Mouse (Mus musculus): Measurements from ENCODE around the gene Gas7. TPM values are rescaled to one million over a fixed set of nuclear protein-coding genes. Genes with fewer than 3 reads are reported as not detected.

Gene Gas7
- 2.4 and 2.7 TPM in 2 replicates for polyA plus RNA-seq (2015; fragmentation: Nextera tagmentation; extraction: Ambion mirVana)

DNA sequence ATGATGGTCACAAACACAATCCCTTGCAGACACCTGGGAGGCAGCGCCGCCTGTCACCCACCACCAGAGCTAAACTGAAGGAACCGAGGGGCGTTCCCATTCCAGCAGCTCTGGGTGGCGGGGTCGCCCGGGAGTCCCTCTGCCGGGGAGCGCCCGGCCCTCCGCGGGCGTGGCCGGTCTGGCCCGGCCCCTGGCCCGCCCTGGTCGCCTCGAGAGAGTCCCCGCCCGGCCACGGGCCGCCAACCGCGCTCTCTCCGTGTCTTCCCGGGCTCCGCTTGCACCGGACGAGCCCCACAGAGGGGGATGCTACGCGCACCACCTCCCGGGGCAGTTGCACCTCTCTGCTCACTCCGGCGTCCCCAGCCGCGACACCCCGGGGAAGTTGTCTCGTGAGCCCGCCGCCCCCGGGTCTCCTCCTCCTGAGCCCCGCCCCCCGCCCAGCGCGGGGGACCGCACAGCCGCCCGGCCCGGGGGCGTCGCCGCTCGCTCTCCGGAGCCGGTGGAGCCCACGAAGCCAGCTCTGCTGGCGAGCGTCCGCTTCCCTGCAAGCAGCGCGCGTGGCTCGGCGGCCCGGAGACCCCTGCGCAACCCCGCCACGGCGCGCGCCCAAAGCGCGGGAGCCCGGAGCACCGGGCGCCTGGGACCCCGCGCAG lies at the start of gene Gas7:
Gene Gas7 (plus strand): TSS at position 564 of the 653 bp plus-strand sequence.
- Histone ChIP-seq H3K36me3 (replicated peaks; ENCODE audit: insufficient read depth, low read length) (no peaks in the 10 kb centered on the region), H3K27ac (ENCODE audit: low read depth) (no peak within 1 kb of the TSS), H3K27me3 (ENCODE audit: insufficient read depth, low read length) (peaks cover 32% of the 10 kb centered on the region), H3K9ac (replicated peaks) (peak within 1 kb of the TSS; percentile 55), H3K4me2 (ENCODE audit: low read depth, low read length) (peak within 1 kb of the TSS; percentile 96), H3K4me3 (ENCODE audit: low read depth, low read length) (peak within 1 kb of the TSS; percentile 57), H3K4me1 (ENCODE audit: insufficient read depth) (peaks cover 6% of the 10 kb centered on the region; the same call in 1 of the 2 replicates), H3K9me3 (ENCODE audit: low read length) (no peaks in the 10 kb centered on the region)
- 4% methylated on average over 45 of the region's 78 CpGs for WGBS (ENCODE audit: insufficient replicate concordance)
- TF ChIP-seq CTCF (IDR thresholded peaks at IDR 0.05; ENCODE audit: low read depth) (no peak), EP300 (IDR thresholded peaks at IDR 0.05; ENCODE audit: low read depth) (no peak)
- DNase-seq (peak; percentile 36), ATAC-seq (no peak)

DNA sequence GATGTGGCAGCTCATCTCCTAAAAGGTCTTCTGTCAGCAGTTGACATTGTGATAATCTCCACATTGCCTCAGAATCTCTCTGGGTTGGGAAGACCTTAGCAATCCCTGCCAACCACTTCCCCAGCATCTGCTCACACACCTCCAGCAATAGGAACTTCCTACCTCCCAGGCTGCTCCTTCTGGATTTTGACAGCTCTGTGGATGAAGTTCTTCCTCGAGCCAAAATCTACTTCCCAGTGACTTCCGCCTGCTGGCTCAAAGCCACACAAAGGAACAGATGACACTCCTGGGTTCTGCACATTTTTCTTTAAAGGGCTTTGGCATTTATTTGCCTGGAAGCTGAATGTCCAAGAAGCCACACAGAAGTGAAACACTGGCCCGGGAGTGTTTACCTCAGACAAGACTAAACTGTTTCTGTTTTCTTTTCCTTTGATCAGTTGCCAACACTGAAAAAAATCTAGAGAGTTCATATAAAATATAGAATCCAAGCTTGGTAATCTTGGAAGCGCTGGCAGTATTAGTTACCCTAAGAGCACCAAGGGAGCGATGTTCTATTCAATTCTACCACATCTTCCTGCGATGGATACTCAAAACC lies 40.8 kb upstream of the Gas7 start:
- H3K4me2 ChIP-seq (ENCODE audit: low read depth, low read length): no peak overlapping the region
- WGBS (ENCODE audit: insufficient replicate concordance): 65% methylated on average over 6 of the region's 6 CpGs
- H3K27ac ChIP-seq (ENCODE audit: low read depth): no peak overlapping the region
- no peak overlapping the region for H3K9ac ChIP-seq (replicated peaks)
- H3K36me3 ChIP-seq (replicated peaks; ENCODE audit: insufficient read depth, low read length): no peaks in the 10 kb centered on the region
- no peaks in the 10 kb centered on the region for H3K4me1 ChIP-seq (ENCODE audit: insufficient read depth)
- no peak overlapping the region for H3K4me3 ChIP-seq (ENCODE audit: low read depth, low read length)
- no peaks in the 10 kb centered on the region for H3K9me3 ChIP-seq (ENCODE audit: low read length)
- TF ChIP-seq EP300 (IDR thresholded peaks at IDR 0.05; ENCODE audit: low read depth) (no peak), CTCF (IDR thresholded peaks at IDR 0.05; ENCODE audit: low read depth) (no peak)
- ATAC-seq (no peak), DNase-seq (no peak)
- H3K27me3 ChIP-seq (ENCODE audit: insufficient read depth, low read length): no peaks in the 10 kb centered on the region

DNA sequence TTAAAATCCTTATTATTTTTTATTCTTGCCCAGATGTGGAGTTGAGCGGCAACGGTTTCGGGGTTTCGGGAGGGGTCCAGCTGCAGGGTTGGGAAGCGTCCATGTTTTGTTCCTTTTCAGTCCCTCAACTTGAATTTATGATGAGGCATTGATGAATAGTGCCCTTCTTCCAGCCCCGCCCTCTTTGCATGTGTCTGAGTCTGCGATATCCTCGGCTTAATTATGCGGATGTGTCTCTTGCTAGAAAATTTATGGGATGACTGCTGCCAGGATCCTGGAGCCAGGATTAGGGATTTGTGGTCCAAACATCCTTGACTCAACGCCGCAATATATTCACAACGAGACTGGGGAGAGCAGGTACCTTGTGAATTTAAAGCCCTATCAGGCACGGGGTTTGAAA lies 31.7 kb upstream of the Gas7 start:
- DNase-seq: no peak
- Histone ChIP-seq H3K4me1 (ENCODE audit: insufficient read depth) (no peaks in the 10 kb centered on the region), H3K36me3 (replicated peaks; ENCODE audit: insufficient read depth, low read length) (no peaks in the 10 kb centered on the region), H3K27ac (ENCODE audit: low read depth) (no peak overlapping the region), H3K9me3 (ENCODE audit: low read length) (no peaks in the 10 kb centered on the region), H3K4me3 (ENCODE audit: low read depth, low read length) (no peak overlapping the region), H3K9ac (replicated peaks) (no peak overlapping the region), H3K4me2 (ENCODE audit: low read depth, low read length) (no peak overlapping the region), H3K27me3 (ENCODE audit: insufficient read depth, low read length) (no peaks in the 10 kb centered on the region)
- ATAC-seq: no peak
- TF ChIP-seq CTCF (IDR thresholded peaks at IDR 0.05; ENCODE audit: low read depth): no peak
- TF ChIP-seq EP300 (IDR thresholded peaks at IDR 0.05; ENCODE audit: low read depth): no peak
- WGBS (ENCODE audit: insufficient replicate concordance): 86% methylated on average over 13 of the region's 13 CpGs

DNA sequence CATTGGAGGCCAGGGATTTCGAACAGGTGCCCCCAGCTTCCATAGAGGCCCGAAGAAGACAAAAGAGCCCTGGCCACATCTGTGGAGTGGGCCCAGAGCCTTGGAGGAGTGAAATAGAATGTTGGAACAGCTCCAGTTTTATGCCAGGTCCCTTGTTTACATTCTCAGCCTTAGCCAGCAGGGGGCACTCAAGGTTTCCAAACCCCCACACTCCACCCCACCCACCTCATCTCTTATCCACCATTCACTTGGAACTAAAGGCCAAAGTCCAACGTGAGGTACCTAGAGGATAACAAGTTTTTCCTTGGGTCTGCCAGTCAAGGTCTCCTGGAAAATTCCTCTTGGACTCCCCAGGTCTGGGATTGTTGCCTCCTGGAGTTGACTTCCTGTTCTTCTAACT lies 27.0 kb upstream of the Gas7 start:
- no peaks in the 10 kb centered on the region for H3K36me3 ChIP-seq (replicated peaks; ENCODE audit: insufficient read depth, low read length)
- no peak for ATAC-seq
- peak; percentile 57 for DNase-seq
- no peaks in the 10 kb centered on the region for H3K4me1 ChIP-seq (ENCODE audit: insufficient read depth)
- no peak overlapping the region for H3K9ac ChIP-seq (replicated peaks)
- TF ChIP-seq EP300 (IDR thresholded peaks at IDR 0.05; ENCODE audit: low read depth) (no peak), CTCF (IDR thresholded peaks at IDR 0.05; ENCODE audit: low read depth) (peak; percentile 67)
- no peaks in the 10 kb centered on the region for H3K27me3 ChIP-seq (ENCODE audit: insufficient read depth, low read length)
- H3K4me3 ChIP-seq (ENCODE audit: low read depth, low read length): no peak overlapping the region
- 15% methylated on average over 3 of the region's 3 CpGs for WGBS (ENCODE audit: insufficient replicate concordance)
- no peak overlapping the region for H3K4me2 ChIP-seq (ENCODE audit: low read depth, low read length)
- H3K27ac ChIP-seq (ENCODE audit: low read depth): no peak overlapping the region
- no peaks in the 10 kb centered on the region for H3K9me3 ChIP-seq (ENCODE audit: low read length)

DNA sequence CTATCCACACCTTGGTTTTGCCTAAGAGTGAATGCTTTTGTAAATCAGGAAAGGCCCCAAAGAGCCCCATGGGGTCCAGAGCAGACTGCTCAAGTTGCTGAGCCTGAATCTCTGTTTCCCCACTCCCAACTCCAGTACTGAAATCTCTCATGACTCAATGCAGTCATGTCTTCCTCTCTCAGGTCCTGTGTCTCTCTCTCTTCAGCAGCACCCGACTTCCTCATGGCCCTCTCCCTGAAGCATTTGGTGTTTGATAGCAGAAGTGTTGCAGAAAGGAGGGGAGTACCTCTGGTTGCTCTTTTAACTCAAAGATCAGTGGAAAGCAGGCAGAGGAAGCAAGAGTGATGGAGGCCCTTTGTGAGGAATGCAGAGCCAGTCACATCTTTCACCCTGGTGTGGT lies 25.4 kb upstream of the Gas7 start:
- Histone ChIP-seq H3K4me1 (ENCODE audit: insufficient read depth) (no peaks in the 10 kb centered on the region), H3K36me3 (replicated peaks; ENCODE audit: insufficient read depth, low read length) (no peaks in the 10 kb centered on the region), H3K4me2 (ENCODE audit: low read depth, low read length) (no peak overlapping the region), H3K9ac (replicated peaks) (no peak overlapping the region), H3K27me3 (ENCODE audit: insufficient read depth, low read length) (no peaks in the 10 kb centered on the region), H3K27ac (ENCODE audit: low read depth) (no peak overlapping the region), H3K9me3 (ENCODE audit: low read length) (no peaks in the 10 kb centered on the region), H3K4me3 (ENCODE audit: low read depth, low read length) (no peak overlapping the region)
- TF ChIP-seq CTCF (IDR thresholded peaks at IDR 0.05; ENCODE audit: low read depth): no peak
- no peak for TF ChIP-seq EP300 (IDR thresholded peaks at IDR 0.05; ENCODE audit: low read depth)
- WGBS (ENCODE audit: insufficient replicate concordance): 25% methylated on average over 1 of the region's 1 CpGs
- no peak for DNase-seq
- no peak for ATAC-seq

DNA sequence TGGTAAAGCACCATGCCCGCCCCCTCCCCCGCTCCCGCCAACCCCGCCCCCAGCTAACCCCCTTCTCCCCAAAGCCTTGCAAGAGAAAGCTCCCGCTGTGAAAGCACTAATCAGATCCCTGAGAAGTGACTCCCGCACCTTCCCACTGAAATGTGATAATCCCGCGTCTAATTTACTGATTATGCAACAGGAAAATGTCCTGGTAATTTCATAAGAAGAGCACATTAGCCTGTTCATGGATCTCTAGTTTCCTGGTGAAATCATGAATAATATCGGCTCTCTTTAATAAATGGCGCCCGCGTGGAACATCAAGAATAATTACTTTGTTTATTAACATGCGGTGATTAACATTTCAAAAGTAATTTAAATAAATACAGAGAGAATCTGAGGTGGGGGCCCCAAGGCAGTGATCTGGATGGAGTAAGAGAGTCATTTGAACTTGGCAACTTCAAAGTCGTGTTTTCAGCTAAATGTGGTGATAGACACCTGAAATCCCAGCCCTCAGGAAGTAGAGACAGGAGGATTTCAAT lies 24.1 kb upstream of the Gas7 start:
- WGBS (ENCODE audit: insufficient replicate concordance): 48% methylated on average over 14 of the region's 14 CpGs
- no peak overlapping the region for H3K9ac ChIP-seq (replicated peaks)
- no peak for TF ChIP-seq EP300 (IDR thresholded peaks at IDR 0.05; ENCODE audit: low read depth)
- no peak for TF ChIP-seq CTCF (IDR thresholded peaks at IDR 0.05; ENCODE audit: low read depth)
- no peak overlapping the region for H3K4me3 ChIP-seq (ENCODE audit: low read depth, low read length)
- H3K4me2 ChIP-seq (ENCODE audit: low read depth, low read length): no peak overlapping the region
- H3K27ac ChIP-seq (ENCODE audit: low read depth): no peak overlapping the region
- DNase-seq: no peak
- no peaks in the 10 kb centered on the region for H3K4me1 ChIP-seq (ENCODE audit: insufficient read depth)
- ATAC-seq: no peak
- no peaks in the 10 kb centered on the region for H3K27me3 ChIP-seq (ENCODE audit: insufficient read depth, low read length)
- H3K9me3 ChIP-seq (ENCODE audit: low read length): no peaks in the 10 kb centered on the region
- H3K36me3 ChIP-seq (replicated peaks; ENCODE audit: insufficient read depth, low read length): no peaks in the 10 kb centered on the region
